Mouse (Mus musculus) hematopoietic stem cell, adult 5-6 weeks (primary cell): Measurements from ENCODE around the gene Serinc3. TPM values are rescaled to one million over a fixed set of nuclear protein-coding genes. Genes with fewer than 3 reads are reported as not detected.
"Not testable (repeated sequence)": the region's sequence is repeated elsewhere in the genome, so short reads cannot be mapped to it uniquely, and the experiment has no call there.

ENCODE experiments used
- ATAC-seq, 2 experiments: fragments of 125-278 bp in 1 of 2; replicated peaks in 1 of 2; 2 replicates each; pipeline ENCODE4 v1.8.0; 2016 to 2017; ENCODE audit warnings: inconsistent platforms in 2 of 2, mild to moderate bottlenecking in 2 of 2, moderate number of reproducible peaks in 2 of 2, low read depth in 1 of 2, moderate TSS enrichment in 1 of 2; ENCODE audit not compliant: low FRiP score in 2 of 2, poor library complexity in 2 of 2, severe bottlenecking in 2 of 2, insufficient read depth in 1 of 2, low TSS enrichment in 1 of 2
- total RNA-seq: library from RNA; stranded (forward); fragments of 172-1452, 232-1000 nt; gene quantifications from 2 replicates; pipeline ENCODE4 v1.2.3, GENCODE M21; 2017

The Serinc3 gene
- 779 and 830 TPM in 2 replicates for total RNA-seq

DNA sequence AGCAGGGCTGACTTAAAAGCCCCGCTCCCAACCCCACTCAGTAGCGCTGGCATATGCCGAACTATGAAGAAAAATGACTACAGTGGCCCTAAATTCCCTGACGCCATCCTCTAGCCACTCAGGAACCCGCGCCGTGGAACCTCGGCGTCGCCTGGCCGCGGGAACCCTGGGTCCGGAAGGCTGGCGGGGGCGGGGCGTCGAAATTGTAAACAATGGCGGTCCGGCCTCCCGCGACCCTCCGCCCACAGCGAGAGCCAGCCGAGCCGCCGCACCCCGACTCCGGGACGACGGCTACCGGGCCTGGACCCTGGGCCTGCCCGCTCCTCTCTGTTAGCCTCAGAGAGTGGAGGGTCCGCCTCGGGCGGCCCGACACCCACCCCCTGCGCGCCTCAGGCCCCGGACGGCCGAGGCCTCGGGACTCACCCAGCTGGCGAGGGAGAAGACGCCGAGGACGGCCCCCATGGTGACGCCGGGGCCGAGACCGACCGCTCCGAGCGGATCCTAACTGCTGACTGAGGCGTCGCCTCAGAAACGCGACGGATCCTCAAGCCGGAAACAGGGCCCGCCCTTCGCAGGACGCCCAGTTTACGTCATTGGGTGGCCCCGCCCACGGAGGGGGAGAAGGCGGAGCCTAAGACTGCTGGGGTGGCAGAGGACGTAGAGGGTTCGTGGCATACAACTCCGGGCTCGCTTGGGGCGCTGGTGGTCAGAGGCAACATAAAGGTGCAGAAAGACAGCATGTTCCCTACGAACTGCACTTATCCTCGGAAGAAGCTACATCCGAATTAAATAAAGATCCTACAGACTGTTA is at the start of gene Serinc3:
TSS of gene Serinc3 (minus strand) at position 557 of the 811 bp plus-strand sequence.
- peak; percentile 87 for ATAC-seq

DNA sequence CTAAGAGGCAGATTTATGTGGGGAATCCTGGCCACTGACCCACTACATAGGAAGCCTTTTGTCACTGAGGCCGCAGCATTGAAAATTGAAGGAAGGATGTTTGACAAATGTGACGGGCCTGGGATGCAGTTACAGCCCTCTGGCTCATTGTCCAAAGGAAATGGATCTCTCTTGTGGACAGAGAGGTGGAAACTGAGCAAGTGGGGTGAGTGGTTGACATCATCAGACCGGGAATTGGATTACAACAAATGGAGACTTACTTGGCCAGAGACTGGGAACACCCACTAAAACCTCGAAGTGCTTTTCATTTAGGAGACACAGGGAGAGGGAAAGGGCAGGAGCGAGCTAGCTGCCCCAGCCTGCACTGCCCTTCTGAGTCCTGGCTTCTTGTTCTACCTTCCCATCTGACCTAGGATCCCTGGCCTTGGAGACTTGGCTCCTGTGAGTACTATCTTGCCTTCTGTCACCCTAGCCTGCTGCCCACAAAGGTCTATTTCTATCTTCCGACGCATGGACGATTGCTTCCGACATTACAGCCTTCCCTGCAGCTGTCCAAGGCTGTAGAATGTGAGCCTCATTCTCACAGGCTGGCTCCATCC is 48.9 kb upstream of the Serinc3 start:
- ATAC-seq, result no peak

DNA sequence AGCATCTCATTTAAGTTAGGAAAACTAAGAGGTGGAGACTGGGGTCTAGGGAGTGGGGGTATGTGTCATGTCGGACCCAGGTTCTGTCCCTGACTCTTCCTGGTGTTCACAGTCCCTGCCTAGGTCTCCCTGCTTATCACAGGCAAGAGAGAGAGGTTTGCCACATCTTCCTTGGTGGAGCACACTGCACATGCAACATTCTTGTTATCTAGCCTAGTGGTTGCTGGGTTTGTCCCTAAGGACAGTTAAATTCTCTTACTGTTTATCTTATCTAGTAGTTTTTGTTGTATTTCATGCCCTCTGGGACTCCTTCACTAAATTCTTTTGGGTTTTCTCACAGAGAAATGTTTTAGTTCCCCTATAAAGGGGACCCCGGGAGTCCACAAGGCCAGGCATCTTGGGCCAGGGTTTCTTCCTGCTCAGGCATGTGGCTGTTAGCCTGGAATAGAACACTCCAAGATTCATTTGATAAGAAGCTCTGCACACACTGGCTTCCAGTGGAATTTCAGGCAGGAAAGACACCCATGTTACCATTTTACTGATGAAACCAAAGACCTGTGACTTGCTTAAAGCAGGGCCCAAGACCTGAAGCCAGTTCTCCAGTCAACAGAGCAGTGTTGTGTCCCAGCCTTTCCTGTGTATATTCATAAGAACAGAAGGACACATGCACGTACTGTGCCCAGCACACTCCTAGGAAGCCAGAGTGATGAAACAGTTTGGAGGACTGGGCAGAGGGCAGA is 48.1 kb upstream of the Serinc3 start:
- no peak for ATAC-seq

DNA sequence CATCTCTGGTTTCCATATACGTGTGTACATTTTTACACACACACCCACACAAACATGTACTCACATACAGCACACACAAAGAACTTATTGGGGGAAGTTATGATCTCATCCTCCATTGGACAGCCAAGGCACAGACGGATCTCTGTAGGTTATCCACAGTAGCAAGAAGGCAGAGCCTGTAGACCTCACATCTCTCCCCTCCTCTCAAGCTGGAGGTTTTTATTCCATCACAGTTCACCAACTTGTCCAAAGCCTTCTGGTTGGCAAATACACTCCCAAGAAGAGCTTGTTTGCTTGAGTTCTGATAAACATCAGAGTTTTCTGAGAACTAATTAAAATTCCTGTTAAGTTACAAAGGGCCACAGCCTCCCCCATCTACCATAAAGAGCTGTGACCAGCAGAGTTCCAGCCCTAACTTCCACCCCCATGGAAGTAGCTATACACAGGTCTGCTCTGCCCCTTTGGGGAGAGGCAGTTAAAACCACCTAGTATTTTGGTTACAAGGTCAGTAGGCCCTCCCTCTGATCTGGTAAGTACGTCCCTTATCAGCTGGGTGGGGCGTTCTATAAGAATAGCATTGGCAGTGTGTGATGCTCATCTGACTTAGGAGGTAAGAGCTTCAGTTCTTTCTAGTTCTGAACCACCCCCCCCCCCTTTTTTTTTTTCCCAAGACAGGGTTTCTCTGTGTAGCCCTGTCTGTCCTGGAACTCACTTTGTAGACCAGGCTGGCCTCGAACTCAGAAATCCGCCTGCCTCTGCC is 47.1 kb upstream of the Serinc3 start:
- no peak for ATAC-seq

DNA sequence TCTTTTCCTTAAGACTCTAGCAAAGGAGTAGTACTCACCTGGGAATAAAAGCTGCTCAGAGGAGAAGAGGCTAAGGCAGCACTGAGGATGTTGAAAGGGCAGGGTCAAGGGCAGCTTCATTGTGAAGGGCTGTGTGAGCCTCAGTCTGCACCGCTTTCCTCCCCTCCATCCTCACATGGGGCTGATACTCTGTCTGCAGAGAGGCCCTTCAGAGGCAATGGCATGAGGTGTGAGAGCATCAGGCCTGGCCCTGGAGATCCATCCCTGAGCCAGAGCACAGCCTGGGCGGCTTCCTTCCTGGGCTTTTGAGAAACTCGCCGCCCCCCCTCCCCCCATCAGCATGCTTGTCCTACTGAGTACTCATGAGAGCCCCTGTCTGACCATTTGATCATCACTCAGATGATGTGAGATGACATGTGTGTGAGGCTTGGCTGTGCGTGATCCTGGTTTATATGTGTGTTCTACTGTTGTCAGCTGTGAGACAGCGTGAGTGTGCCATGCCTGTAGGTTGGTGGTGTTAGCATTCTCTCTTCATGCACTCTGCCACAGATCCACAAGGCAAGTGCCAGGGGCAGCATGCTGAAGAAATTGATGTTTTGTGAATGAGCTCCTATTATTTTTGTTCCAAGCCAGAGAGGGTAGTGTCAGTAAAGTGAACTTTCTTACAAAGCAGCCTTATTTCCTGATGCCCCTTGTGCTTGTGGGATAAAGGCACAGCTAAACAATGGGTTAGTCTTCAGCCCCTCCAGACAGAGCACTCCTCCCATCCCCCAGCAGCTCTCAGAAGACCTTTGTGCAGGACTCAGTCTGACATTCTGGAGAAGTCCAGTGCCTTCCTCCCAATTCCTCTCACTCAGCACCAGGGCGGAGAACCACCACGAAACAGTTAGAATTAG is 45.7 kb upstream of the Serinc3 start:
- ATAC-seq, result no peak

DNA sequence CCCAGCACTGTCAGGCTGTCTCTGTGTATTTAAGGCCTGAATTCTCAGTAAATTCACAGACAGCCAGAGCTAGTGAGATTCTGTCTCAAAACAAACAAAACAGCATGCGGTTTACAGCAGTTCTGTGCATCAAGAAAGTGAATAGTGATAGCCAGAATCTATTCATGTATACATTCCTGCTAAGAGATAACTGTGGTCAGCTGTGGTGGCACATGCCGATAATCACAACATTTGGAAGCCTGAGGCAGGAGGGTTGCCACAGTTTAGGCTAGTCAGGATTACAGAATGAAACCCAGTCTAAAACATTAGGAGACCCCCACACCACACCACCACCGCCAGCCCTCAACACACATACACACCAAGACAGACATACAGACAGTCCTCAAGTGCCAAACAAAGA is 44.8 kb upstream of the Serinc3 start:
- no peak for ATAC-seq

DNA sequence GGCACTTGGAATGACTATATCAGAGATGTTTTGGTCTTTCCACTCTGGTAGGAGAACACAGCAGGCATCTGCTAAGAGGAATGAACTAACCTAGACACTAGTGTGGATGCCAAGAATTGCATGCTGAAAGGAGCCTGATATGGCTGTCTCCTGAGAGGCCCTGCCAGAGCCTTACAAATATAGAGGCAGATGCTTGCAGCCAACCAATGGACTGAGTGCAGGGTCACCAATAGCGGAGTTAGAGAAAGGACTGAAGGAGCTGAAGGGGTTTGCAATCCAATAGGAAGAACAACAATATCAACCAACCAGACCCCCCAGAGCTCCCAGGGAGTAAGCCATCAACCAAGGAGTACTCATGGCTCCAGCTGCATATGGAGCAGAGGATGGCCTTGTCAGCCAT is 43.4 kb upstream of the Serinc3 start:
- not testable (repeated sequence) for ATAC-seq

DNA sequence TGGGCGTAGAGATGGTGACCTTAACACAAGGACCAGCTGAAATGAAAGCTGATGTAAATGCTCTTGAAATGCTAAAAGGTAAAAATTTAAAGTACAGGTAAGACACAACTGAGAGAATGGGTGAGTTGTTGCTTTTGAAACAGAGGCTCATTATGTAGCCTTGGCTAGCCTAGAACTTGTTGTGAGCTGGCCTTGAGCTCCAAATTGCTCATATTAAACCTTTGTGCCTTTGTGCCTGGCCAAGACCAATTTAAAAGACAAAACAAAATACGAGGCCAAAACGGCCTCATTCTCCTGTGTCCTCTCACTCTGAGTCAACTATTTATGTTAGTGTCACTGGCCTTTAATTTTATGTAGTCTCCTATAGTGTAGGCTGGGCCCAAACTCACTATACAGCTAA is 42.0 kb upstream of the Serinc3 start:
- ATAC-seq, result no peak

DNA sequence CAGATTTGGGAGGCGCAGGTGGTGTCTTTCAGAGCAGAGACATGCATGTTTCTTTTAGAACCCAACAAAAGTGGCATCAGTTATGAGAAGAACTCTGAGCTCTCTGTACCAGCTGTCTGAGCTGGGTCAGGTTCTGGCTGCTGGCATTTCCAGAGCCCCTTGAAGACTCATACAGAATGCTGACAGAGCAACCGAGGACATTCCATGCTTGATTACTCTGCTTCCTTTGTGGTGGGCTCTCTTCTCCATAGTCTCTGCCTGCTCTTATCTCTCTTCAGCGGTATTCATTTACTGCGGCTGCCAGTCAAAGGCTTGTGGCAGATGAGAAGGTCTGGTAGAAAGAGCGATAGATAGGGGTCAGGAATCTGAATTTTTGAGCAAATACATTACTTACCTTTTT is 41.3 kb upstream of the Serinc3 start:
- ATAC-seq, result no peak

DNA sequence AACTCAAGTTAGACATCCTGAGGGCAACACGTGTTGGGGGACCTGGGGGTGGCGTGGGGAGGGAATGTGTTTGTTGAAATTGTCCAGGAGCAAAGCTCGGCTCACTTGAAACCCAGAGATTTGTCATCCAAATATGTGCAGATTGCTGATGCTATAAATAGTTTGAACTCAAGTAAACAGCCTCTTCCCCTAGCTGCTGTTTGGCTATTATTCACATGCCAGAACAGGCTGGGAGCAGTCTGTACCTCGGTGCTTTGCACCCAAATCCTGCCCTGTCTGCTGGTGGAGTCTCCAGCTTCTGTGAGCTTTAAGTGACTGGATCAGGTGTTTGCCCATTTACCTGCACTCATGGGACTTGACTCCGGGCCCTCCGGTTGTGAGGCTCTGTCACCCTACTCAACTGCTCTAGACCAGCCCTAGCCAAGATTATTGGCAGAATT is 40.9 kb upstream of the Serinc3 start:
- ATAC-seq, result no peak

DNA sequence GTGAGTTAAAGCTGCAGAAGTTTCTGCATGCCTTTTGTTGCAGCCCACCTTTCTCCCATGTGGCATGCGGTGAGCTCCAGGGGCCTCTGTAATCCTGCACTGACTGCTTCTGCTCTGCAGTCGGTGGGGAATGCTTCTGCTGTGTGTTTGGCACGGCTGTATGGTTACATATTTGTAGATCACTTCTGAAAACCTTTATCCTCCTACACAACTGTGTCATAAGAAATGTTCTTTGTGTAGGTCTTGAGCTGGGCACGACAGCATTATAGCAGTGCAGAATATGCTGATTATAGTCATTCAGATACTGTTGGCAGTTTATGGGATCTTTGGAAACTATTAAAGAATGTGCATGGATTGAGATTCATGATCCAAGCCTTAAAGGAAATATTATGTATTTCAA is 40.4 kb upstream of the Serinc3 start:
- ATAC-seq, result no peak

DNA sequence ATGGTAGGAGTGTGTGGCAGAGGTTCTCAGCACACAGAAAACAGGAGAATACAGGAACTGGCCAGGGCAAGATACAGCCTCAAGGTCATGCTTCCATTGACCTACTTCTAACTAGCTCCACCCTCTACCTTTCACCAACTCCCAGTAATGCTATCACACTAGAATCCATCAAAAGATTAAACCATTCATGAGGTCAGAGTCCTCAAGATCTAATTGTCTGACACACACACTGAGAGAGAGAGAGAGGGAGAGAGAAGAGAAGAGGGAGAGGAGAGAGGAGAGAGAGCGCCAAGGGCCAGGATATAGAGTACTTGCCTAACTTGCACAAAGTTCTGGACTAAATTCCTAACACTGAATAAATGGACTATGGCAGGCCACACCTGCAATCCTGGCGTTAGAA is 37.4 kb upstream of the Serinc3 start:
- no peak for ATAC-seq

DNA sequence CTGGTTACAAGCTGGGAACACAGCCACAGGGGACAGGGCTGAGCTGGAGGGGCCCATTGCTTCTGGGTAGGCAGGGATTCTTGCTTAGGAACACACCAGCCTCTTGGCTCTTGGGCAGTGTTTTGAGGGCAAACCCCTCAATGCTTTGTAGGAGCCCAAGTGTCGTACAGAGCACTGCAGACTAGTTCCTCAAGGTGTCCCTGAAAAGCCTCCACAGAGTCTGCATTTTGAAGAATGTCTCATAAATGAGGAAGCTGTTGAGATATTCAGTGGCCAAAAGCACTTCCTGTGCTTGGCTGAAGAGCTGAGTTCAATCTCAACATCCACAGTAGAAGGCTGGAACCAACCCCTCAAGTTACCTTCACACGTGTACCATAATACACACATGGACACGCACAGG is 31.8 kb upstream of the Serinc3 start:
- peak; percentile 79 to 80 for ATAC-seq

DNA sequence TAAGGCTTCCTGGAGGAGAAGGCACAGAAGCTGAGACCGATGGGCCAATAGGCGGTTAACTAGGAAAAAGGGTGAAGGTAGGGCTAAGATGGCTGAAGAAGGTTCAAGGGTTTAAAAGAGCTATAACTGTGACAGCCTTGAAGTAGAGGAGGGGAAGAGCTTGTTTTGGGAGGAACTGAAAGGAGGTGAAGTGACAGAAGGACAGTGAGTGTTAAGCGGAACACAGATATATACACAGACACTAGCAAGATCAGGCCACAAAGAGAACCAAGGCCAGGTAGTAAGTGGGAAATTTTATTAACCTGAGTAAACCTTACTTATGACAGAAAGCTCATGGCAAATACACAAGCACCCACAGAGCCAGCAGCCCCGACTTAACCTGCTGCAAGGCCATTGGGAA is 31.4 kb upstream of the Serinc3 start:
- no peak for ATAC-seq

DNA sequence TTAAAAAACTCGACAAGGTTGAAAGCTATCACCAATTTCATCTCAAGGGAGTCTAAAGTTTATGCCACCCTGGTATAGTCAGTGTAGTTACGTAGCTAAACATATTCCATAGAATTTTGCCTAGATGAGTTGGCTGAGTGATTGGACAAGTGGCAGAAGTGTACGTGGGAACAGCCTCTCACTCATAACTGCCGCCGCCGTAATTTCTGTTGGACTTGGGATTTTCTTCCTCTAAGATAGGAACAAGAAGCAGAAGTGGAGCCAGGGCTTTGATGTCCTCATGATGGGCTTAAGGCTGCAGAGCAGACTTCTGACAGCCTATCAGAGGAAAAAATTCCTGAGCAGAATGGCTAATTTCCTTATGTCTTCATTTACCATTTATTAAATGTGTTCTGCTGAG is 30.7 kb upstream of the Serinc3 start:
- no peak for ATAC-seq

DNA sequence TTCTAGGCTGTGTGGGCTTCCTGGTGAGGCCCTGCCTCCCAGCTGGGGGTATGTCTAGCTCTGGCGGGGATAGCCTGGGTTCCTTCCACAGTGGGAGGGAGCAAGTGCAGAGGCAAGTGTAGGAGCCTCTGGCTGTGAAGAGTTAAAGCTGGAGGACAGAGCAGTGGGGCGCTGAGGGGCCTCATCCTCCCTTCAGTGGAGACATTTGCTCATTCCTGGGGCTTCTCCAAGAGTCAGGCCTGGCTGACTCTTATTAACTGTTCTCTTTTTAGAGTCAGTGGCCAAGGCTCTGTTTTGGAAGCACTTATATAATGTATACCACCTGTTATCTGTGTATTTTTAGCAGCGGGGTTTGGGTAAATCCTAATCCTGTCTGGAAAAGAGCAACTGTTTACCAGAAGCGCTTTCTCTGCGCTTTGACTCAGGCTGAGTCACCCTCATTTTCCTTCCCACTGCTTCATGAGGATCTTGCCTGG is 30.3 kb upstream of the Serinc3 start:
- ATAC-seq, result no peak

DNA sequence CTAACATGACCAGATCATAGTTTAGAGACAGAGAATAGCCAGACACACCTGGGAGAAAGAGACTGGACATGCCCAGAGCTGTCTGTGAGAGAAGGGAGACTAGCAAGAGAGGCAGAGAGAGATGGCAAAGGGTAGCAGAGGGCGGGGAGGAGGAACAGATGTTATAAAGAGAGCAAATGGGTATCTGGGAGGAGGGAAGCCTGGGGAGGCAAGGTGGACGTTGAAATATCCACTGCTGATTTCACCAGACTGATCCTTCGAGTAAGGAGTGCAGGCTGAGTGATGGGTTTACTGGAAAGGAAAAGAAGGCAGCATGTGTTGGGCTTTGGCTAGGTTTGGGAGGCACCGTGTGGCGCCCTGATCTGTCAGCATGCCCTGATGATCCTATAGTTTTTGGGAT is 29.5 kb upstream of the Serinc3 start:
- ATAC-seq, result no peak
